Mouse (Mus musculus) kidney, adult 2 months (tissue): ENCODE data around the gene Tnni2.

Source experiments
- CTCF ChIP-seq: fragments of 200-500 bp; conservative IDR thresholded peaks from 2 replicates; pipeline ENCODE4 v1.5.1; 2011; ENCODE audit warnings: low read depth, mild to moderate bottlenecking, control low read depth, low read length, moderate library complexity, mixed read lengths; ENCODE audit not compliant: insufficient read depth, insufficient read length
- POLR2A ChIP-seq: fragments of 200-500 bp; IDR thresholded peaks from one replicate; pipeline ENCODE4 v1.6.1; 2011; ENCODE audit warnings: low read depth, low read length, control low read depth

- TF ChIP-seq CTCF: peak; percentile 35
- no peak for TF ChIP-seq POLR2A
Measured at GRCm38 (mm10) chr7:142440657-142441114, 922 bp upstream of the Tnni2 start.
